Mouse (Mus musculus): ENCODE data around the gene Usp29. TPM values are rescaled to one million over a fixed set of nuclear protein-coding genes. Genes with fewer than 3 reads are reported as not detected.

Gene Usp29
- polyA plus RNA-seq, 1 experiment from 2014 or later: 9.3 TPM

DNA sequence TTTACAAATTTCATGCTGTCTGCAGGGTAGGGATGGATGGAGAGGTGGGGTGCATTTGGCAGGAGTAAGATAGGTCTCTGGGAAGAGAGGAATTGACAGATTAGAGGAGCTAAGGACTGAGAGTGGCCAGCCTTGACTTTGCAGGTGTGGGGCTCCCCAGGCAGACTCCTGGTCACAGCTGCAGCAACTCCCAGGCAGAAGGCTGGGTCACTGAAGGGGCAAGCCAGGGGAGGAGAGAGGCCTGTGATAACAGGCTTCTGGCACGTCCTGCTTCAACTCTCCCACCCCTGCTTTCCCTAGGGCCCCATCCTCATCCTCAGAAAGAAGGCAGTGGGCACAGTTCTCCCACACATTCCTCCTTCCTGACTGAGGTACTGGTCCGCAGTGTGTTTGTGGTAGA lies 67.0 kb downstream of the Usp29 start:
- 32% methylated on average over 2 of the region's 2 CpGs for WGBS
- peak; percentile 67; the same call in 1 of the 2 replicates for ATAC-seq (ENCODE audit: low FRiP score, low TSS enrichment)
- peak overlapping the region; percentile 56 for H3K27ac ChIP-seq (ENCODE audit: low read depth, low read length)

GRCm38 (mm10) chr7:6799105-6799805 lies 68.9 kb downstream of the Usp29 start:
- peak; percentile 20; the same call in 1 of the 2 replicates for ATAC-seq (ENCODE audit: low FRiP score, low TSS enrichment)
- H3K4me1 ChIP-seq (ENCODE audit: control insufficient read depth, insufficient read depth, low read length): peaks cover 11% of the 10 kb centered on the region

More for the DNA sequence above, 67.0 kb downstream of the Usp29 start:
- H3K4me2 ChIP-seq (replicated peaks; ENCODE audit: low read depth, low read length): no peak overlapping the region
- no peaks in the 10 kb centered on the region for H3K36me3 ChIP-seq (ENCODE audit: control insufficient read depth, insufficient read depth, low read length)
- no peaks in the 10 kb centered on the region for H3K9me3 ChIP-seq (ENCODE audit: control insufficient read depth, low read length)
- peaks cover 11% of the 10 kb centered on the region for H3K4me1 ChIP-seq (ENCODE audit: control insufficient read depth, insufficient read depth, low read length)
- no peak overlapping the region for H3K9ac ChIP-seq (ENCODE audit: low read depth, low read length)
- H3K4me3 ChIP-seq (ENCODE audit: low read length): no peak overlapping the region
- H3K27me3 ChIP-seq (ENCODE audit: control insufficient read depth, insufficient read depth, low read length): no peaks in the 10 kb centered on the region

GRCm38 (mm10) chr7:6800586-6801441 lies 70.4 kb downstream of the Usp29 start:
- H3K4me1 ChIP-seq (ENCODE audit: control insufficient read depth, insufficient read depth, low read length): peaks cover 11% of the 10 kb centered on the region
- no peaks in the 10 kb centered on the region for H3K36me3 ChIP-seq (ENCODE audit: control insufficient read depth, insufficient read depth, low read length)
- no peak for ATAC-seq (ENCODE audit: low FRiP score, low TSS enrichment)
- no peak overlapping the region for H3K4me3 ChIP-seq (ENCODE audit: low read length)
- 76% methylated on average over 12 of the region's 12 CpGs for WGBS
- no peak overlapping the region for H3K4me2 ChIP-seq (replicated peaks; ENCODE audit: low read depth, low read length)
- H3K9me3 ChIP-seq (ENCODE audit: control insufficient read depth, low read length): no peaks in the 10 kb centered on the region
- no peaks in the 10 kb centered on the region for H3K27me3 ChIP-seq (ENCODE audit: control insufficient read depth, insufficient read depth, low read length)
- no peak overlapping the region for H3K9ac ChIP-seq (ENCODE audit: low read depth, low read length)
- no peak overlapping the region for H3K27ac ChIP-seq (ENCODE audit: low read depth, low read length)

More at GRCm38 (mm10) chr7:6799105-6799805, 68.9 kb downstream of the Usp29 start:
- Histone ChIP-seq H3K4me2 (replicated peaks; ENCODE audit: low read depth, low read length) (no peak overlapping the region), H3K9me3 (ENCODE audit: control insufficient read depth, low read length) (no peaks in the 10 kb centered on the region), H3K4me3 (ENCODE audit: low read length) (no peak overlapping the region), H3K36me3 (ENCODE audit: control insufficient read depth, insufficient read depth, low read length) (no peaks in the 10 kb centered on the region), H3K27me3 (ENCODE audit: control insufficient read depth, insufficient read depth, low read length) (no peaks in the 10 kb centered on the region), H3K27ac (ENCODE audit: low read depth, low read length) (no peak overlapping the region), H3K9ac (ENCODE audit: low read depth, low read length) (no peak overlapping the region)
- 27% methylated on average over 9 of the region's 9 CpGs for WGBS

- Histone ChIP-seq H3K4me1 (ENCODE audit: control insufficient read depth, insufficient read depth, low read length) (peaks cover 11% of the 10 kb centered on the region), H3K9ac (ENCODE audit: low read depth, low read length) (no peak overlapping the region), H3K4me2 (replicated peaks; ENCODE audit: low read depth, low read length) (no peak overlapping the region), H3K27ac (ENCODE audit: low read depth, low read length) (no peak overlapping the region), H3K9me3 (ENCODE audit: control insufficient read depth, low read length) (no peaks in the 10 kb centered on the region), H3K4me3 (ENCODE audit: low read length) (no peak overlapping the region), H3K36me3 (ENCODE audit: control insufficient read depth, insufficient read depth, low read length) (no peaks in the 10 kb centered on the region), H3K27me3 (ENCODE audit: control insufficient read depth, insufficient read depth, low read length) (no peaks in the 10 kb centered on the region)
- no peak for ATAC-seq (ENCODE audit: low FRiP score, low TSS enrichment)
- WGBS: 77% methylated on average over 6 of the region's 6 CpGs
Measured at GRCm38 (mm10) chr7:6801642-6802041, 71.3 kb downstream of the Usp29 start.

GRCm38 (mm10) chr7:6810556-6810955 lies 80.2 kb downstream of the Usp29 start:
- WGBS: 74% methylated on average over 3 of the region's 3 CpGs
- ATAC-seq (ENCODE audit: low FRiP score, low TSS enrichment): no peak
- no peak overlapping the region for H3K4me3 ChIP-seq (ENCODE audit: low read length)

DNA sequence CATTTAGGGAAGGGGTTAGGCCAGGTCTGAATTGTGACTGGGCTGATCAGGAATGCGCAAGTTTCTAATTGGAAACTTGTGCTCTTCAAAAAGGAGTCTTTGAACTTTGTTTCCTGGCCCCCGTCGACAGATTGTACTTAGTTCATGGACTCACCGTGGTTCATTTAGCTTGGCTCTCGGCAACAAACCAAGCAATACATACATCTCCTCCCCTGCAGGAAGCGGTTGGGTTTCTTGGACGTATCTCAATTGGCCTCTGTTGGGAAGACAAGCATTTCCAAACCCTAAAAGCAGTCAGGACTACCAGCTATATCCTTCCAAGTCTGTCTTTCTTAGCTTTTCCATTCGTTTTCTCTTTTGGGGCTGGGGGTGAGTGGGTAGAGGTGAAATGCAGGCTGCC lies 84.6 kb downstream of the Usp29 start:
- 43% methylated on average over 8 of the region's 8 CpGs for WGBS

More at GRCm38 (mm10) chr7:6810556-6810955, 80.2 kb downstream of the Usp29 start:
- Histone ChIP-seq H3K9me3 (ENCODE audit: control insufficient read depth, low read length) (no peaks in the 10 kb centered on the region), H3K27ac (ENCODE audit: low read depth, low read length) (no peak overlapping the region), H3K27me3 (ENCODE audit: control insufficient read depth, insufficient read depth, low read length) (no peaks in the 10 kb centered on the region), H3K4me2 (replicated peaks; ENCODE audit: low read depth, low read length) (no peak overlapping the region), H3K4me1 (ENCODE audit: control insufficient read depth, insufficient read depth, low read length) (no peaks in the 10 kb centered on the region), H3K36me3 (ENCODE audit: control insufficient read depth, insufficient read depth, low read length) (no peaks in the 10 kb centered on the region), H3K9ac (ENCODE audit: low read depth, low read length) (no peak overlapping the region)

DNA sequence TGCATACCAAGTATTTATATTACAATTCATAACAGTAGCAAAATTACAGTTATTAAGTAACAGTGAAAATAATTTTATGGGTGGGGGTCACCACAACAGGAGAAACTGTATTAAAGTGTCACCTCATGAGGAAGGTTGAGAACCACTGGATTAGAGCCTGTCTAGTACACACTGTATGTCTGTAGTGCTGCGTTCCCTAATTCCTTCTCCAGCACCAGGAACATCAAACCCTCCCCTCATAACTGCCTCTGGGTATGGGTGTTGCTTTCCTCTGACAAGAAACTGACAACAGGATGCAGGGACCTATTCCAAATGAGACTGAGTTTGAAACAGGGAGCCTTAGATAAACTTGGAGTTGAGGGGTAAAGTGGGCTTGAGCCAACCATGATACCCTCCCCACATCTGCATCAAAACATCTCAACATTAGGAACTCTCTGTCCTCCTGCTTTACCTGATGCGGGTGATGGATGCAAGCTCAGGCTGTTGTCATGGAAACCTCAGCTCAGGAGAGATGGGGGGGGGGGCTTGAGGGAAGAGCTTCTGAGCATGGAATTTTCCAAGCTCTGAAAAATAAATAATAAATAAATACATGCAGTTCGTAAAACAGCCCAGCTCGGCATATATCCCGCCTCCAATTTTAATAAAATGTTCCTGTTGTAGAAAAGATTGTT lies 86.5 kb downstream of the Usp29 start:
- H3K27me3 ChIP-seq (ENCODE audit: control insufficient read depth, insufficient read depth, low read length): no peaks in the 10 kb centered on the region
- no peak overlapping the region for H3K9ac ChIP-seq (ENCODE audit: low read depth, low read length)
- H3K4me1 ChIP-seq (ENCODE audit: control insufficient read depth, insufficient read depth, low read length): no peaks in the 10 kb centered on the region
- no peaks in the 10 kb centered on the region for H3K9me3 ChIP-seq (ENCODE audit: control insufficient read depth, low read length)
- ATAC-seq (ENCODE audit: low FRiP score, low TSS enrichment): no peak
- H3K4me3 ChIP-seq (ENCODE audit: low read length): no peak overlapping the region
- no peak overlapping the region for H3K4me2 ChIP-seq (replicated peaks; ENCODE audit: low read depth, low read length)
- no peaks in the 10 kb centered on the region for H3K36me3 ChIP-seq (ENCODE audit: control insufficient read depth, insufficient read depth, low read length)
- 92% methylated on average over 5 of the region's 5 CpGs for WGBS
- no peak overlapping the region for H3K27ac ChIP-seq (ENCODE audit: low read depth, low read length)

More for the DNA sequence above, 84.6 kb downstream of the Usp29 start:
- Histone ChIP-seq H3K27me3 (ENCODE audit: control insufficient read depth, insufficient read depth, low read length) (no peaks in the 10 kb centered on the region), H3K9ac (ENCODE audit: low read depth, low read length) (no peak overlapping the region), H3K4me1 (ENCODE audit: control insufficient read depth, insufficient read depth, low read length) (no peaks in the 10 kb centered on the region), H3K36me3 (ENCODE audit: control insufficient read depth, insufficient read depth, low read length) (no peaks in the 10 kb centered on the region), H3K4me2 (replicated peaks; ENCODE audit: low read depth, low read length) (no peak overlapping the region), H3K27ac (ENCODE audit: low read depth, low read length) (no peak overlapping the region; the same call in 1 of the 2 replicates), H3K9me3 (ENCODE audit: control insufficient read depth, low read length) (no peaks in the 10 kb centered on the region), H3K4me3 (ENCODE audit: low read length) (no peak overlapping the region)
- ATAC-seq (ENCODE audit: low FRiP score, low TSS enrichment): no peak; the same call in 1 of the 2 replicates

DNA sequence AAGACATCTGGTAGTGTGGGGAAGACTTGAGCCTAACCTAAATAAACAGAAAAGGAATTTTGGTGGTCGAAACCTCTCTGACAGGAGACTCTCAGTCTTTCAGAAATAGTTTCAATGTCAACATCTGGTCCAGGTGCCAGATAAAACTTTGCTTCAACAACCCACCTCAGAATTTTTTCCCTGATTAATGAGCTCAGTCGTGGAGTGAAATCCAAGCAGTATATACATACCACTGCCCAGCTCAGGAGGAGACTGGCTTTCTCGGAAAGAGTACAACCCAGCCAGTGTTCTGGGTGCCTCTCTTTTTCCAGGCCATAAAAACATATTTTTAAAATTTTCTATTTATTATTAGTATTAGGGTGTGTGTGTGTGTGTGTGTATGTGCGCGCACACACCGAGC lies 89.9 kb downstream of the Usp29 start:
- no peak overlapping the region for H3K9ac ChIP-seq (ENCODE audit: low read depth, low read length)
- H3K4me1 ChIP-seq (ENCODE audit: control insufficient read depth, insufficient read depth, low read length): peaks cover 12% of the 10 kb centered on the region
- H3K9me3 ChIP-seq (ENCODE audit: control insufficient read depth, low read length): no peaks in the 10 kb centered on the region
- H3K4me3 ChIP-seq (ENCODE audit: low read length): no peak overlapping the region
- no peak overlapping the region for H3K4me2 ChIP-seq (replicated peaks; ENCODE audit: low read depth, low read length)
- 58% methylated on average over 6 of the region's 6 CpGs for WGBS
- ATAC-seq (ENCODE audit: low FRiP score, low TSS enrichment): no peak
- no peak overlapping the region for H3K27ac ChIP-seq (ENCODE audit: low read depth, low read length)
- H3K27me3 ChIP-seq (ENCODE audit: control insufficient read depth, insufficient read depth, low read length): no peaks in the 10 kb centered on the region
- H3K36me3 ChIP-seq (ENCODE audit: control insufficient read depth, insufficient read depth, low read length): no peaks in the 10 kb centered on the region
